Mouse (Mus musculus): Measurements from ENCODE around the gene Olfr304. TPM values are rescaled to one million over a fixed set of nuclear protein-coding genes. Genes with fewer than 3 reads are reported as not detected.
"Not testable (repeated sequence)": the region's sequence is repeated elsewhere in the genome, so short reads cannot be mapped to it uniquely, and the experiment has no call there.

The Olfr304 gene
- not detected in 2 replicates for polyA plus RNA-seq (2016; fragmentation: Nextera tagmentation; extraction: Ambion mirVana)

- no peaks in the 10 kb centered on the region for H3K9me3 ChIP-seq
- H3K4me1 ChIP-seq: no peaks in the 10 kb centered on the region
- no peak within 1 kb of the TSS for H3K4me2 ChIP-seq (replicated peaks)
- no peaks in the 10 kb centered on the region for H3K36me3 ChIP-seq
- H3K27me3 ChIP-seq: no peaks in the 10 kb centered on the region
- H3K27ac ChIP-seq: no peak within 1 kb of the TSS
- ATAC-seq (ENCODE audit: insufficient number of reproducible peaks, insufficient read depth, low FRiP score, low TSS enrichment): no peak
- no peak within 1 kb of the TSS for H3K9ac ChIP-seq
- 69% methylated on average over 1 of the region's 1 CpGs for WGBS
- no peak within 1 kb of the TSS for H3K4me3 ChIP-seq
These were observed at the start of gene Olfr304 for GRCm38 (mm10) chr7:86386558-86386957. Gene Olfr304, minus strand, starts transcription at chr7:86386658.

GRCm38 (mm10) chr7:86403546-86403945 lies 17.1 kb upstream of the Olfr304 start, which contains the start of gene Olfr301:
Gene Olfr301, plus strand, starts transcription at chr7:86403846.
- Histone ChIP-seq H3K4me1 (no peaks in the 10 kb centered on the region), H3K9me3 (no peaks in the 10 kb centered on the region), H3K27ac (no peak within 1 kb of the TSS), H3K4me2 (replicated peaks) (no peak within 1 kb of the TSS), H3K27me3 (no peaks in the 10 kb centered on the region), H3K9ac (no peak within 1 kb of the TSS), H3K4me3 (no peak within 1 kb of the TSS), H3K36me3 (no peaks in the 10 kb centered on the region)
- ATAC-seq (ENCODE audit: insufficient number of reproducible peaks, insufficient read depth, low FRiP score, low TSS enrichment): no peak
- 78% methylated on average over 2 of the region's 2 CpGs for WGBS

GRCm38 (mm10) chr7:86397689-86398088 lies 11.2 kb upstream of the Olfr304 start, which contains the start of gene Olfr303:
Gene Olfr303, minus strand, starts transcription at chr7:86397789.
- no peak within 1 kb of the TSS for H3K9ac ChIP-seq
- H3K4me3 ChIP-seq: no peak within 1 kb of the TSS
- H3K9me3 ChIP-seq: no peaks in the 10 kb centered on the region
- ATAC-seq (ENCODE audit: insufficient number of reproducible peaks, insufficient read depth, low FRiP score, low TSS enrichment): no peak
- no peaks in the 10 kb centered on the region for H3K4me1 ChIP-seq
- H3K36me3 ChIP-seq: no peaks in the 10 kb centered on the region
- no peak within 1 kb of the TSS for H3K27ac ChIP-seq
- no peaks in the 10 kb centered on the region for H3K27me3 ChIP-seq
- no peak within 1 kb of the TSS for H3K4me2 ChIP-seq (replicated peaks)

- Histone ChIP-seq H3K27ac (no peak overlapping the region), H3K4me3 (no peak overlapping the region), H3K27me3 (no peaks in the 10 kb centered on the region), H3K4me2 (replicated peaks) (no peak overlapping the region), H3K4me1 (no peaks in the 10 kb centered on the region), H3K36me3 (no peaks in the 10 kb centered on the region), H3K9ac (no peak overlapping the region), H3K9me3 (no peaks in the 10 kb centered on the region)
- WGBS: 73% methylated on average over 3 of the region's 3 CpGs
- ATAC-seq (ENCODE audit: insufficient number of reproducible peaks, insufficient read depth, low FRiP score, low TSS enrichment): no peak
These were observed 689 bp downstream of the Olfr304 start for GRCm38 (mm10) chr7:86385769-86386168.

GRCm38 (mm10) chr7:86366828-86367227 lies 19.6 kb downstream of the Olfr304 start, which contains the start of gene Olfr305:
Gene Olfr305, minus strand, starts transcription at chr7:86366928.
- no peaks in the 10 kb centered on the region for H3K9me3 ChIP-seq
- no peak within 1 kb of the TSS for H3K27ac ChIP-seq
- WGBS: 79% methylated on average over 1 of the region's 1 CpGs
- H3K27me3 ChIP-seq: no peaks in the 10 kb centered on the region
- H3K4me1 ChIP-seq: no peaks in the 10 kb centered on the region
- no peak within 1 kb of the TSS for H3K4me2 ChIP-seq (replicated peaks)
- no peak within 1 kb of the TSS for H3K9ac ChIP-seq
- H3K36me3 ChIP-seq: no peaks in the 10 kb centered on the region
- no peak within 1 kb of the TSS for H3K4me3 ChIP-seq
- ATAC-seq (ENCODE audit: insufficient number of reproducible peaks, insufficient read depth, low FRiP score, low TSS enrichment): no peak

- H3K4me1 ChIP-seq; H3K27ac ChIP-seq; H3K36me3 ChIP-seq; H3K9me3 ChIP-seq; H3K27me3 ChIP-seq; ATAC-seq (ENCODE audit: insufficient number of reproducible peaks, insufficient read depth, low FRiP score, low TSS enrichment); H3K4me3 ChIP-seq; H3K4me2 ChIP-seq (replicated peaks); H3K9ac ChIP-seq: not testable (repeated sequence)
- WGBS: 91% methylated on average over 9 of the region's 9 CpGs
These were observed 40.2 kb downstream of the Olfr304 start for GRCm38 (mm10) chr7:86346296-86346695.

GRCm38 (mm10) chr7:86344253-86344652 lies 42.2 kb downstream of the Olfr304 start:
- 72% methylated on average over 3 of the region's 3 CpGs for WGBS
- Histone ChIP-seq H3K27ac (no peak overlapping the region), H3K27me3 (no peaks in the 10 kb centered on the region), H3K4me1 (no peaks in the 10 kb centered on the region), H3K4me2 (replicated peaks) (no peak overlapping the region), H3K36me3 (no peaks in the 10 kb centered on the region), H3K9me3 (no peaks in the 10 kb centered on the region), H3K4me3 (no peak overlapping the region), H3K9ac (no peak overlapping the region)
- no peak for ATAC-seq (ENCODE audit: insufficient number of reproducible peaks, insufficient read depth, low FRiP score, low TSS enrichment)

GRCm38 (mm10) chr7:86342881-86343565 lies 43.4 kb downstream of the Olfr304 start:
- H3K4me1 ChIP-seq: no peaks in the 10 kb centered on the region
- no peaks in the 10 kb centered on the region for H3K27me3 ChIP-seq
- no peaks in the 10 kb centered on the region for H3K9me3 ChIP-seq
- no peak for ATAC-seq (ENCODE audit: insufficient number of reproducible peaks, insufficient read depth, low FRiP score, low TSS enrichment)
- WGBS: 76% methylated on average over 14 of the region's 14 CpGs
- no peak overlapping the region for H3K4me3 ChIP-seq
- H3K36me3 ChIP-seq: no peaks in the 10 kb centered on the region
- H3K9ac ChIP-seq: no peak overlapping the region
- H3K27ac ChIP-seq: no peak overlapping the region
- H3K4me2 ChIP-seq (replicated peaks): no peak overlapping the region

- ATAC-seq (ENCODE audit: insufficient number of reproducible peaks, insufficient read depth, low FRiP score, low TSS enrichment): no peak
- H3K27me3 ChIP-seq: no peaks in the 10 kb centered on the region
- no peaks in the 10 kb centered on the region for H3K9me3 ChIP-seq
- H3K27ac ChIP-seq: no peak within 1 kb of the TSS
- H3K4me3 ChIP-seq: no peak within 1 kb of the TSS
- 75% methylated on average over 1 of the region's 1 CpGs for WGBS
- H3K4me1 ChIP-seq: no peaks in the 10 kb centered on the region
- no peak within 1 kb of the TSS for H3K4me2 ChIP-seq (replicated peaks)
- no peaks in the 10 kb centered on the region for H3K36me3 ChIP-seq
- no peak within 1 kb of the TSS for H3K9ac ChIP-seq
These were observed 49.0 kb downstream of the Olfr304 start, which contains the start of gene Olfr307 for GRCm38 (mm10) chr7:86337486-86337885. Gene Olfr307, minus strand, starts transcription at chr7:86337586.

Other genes starting within 250 kb of the Olfr304 start
- not detected in 2 replicates for gene Vmn2r75, start 214.9 kb downstream of the Olfr304 start, polyA plus RNA-seq (2016; fragmentation: Nextera tagmentation; extraction: Ambion mirVana)
- gene Vmn2r76, start 140.3 kb downstream of the Olfr304 start, polyA plus RNA-seq (2016; fragmentation: Nextera tagmentation; extraction: Ambion mirVana): not detected in 2 replicates
- not detected in 2 replicates for gene Olfr310, start 109.5 kb downstream of the Olfr304 start, polyA plus RNA-seq (2016; fragmentation: Nextera tagmentation; extraction: Ambion mirVana)
- gene Olfr309, start 73.0 kb downstream of the Olfr304 start, polyA plus RNA-seq (2016; fragmentation: Nextera tagmentation; extraction: Ambion mirVana): not detected in 2 replicates
- gene Olfr308, start 61.0 kb downstream of the Olfr304 start, polyA plus RNA-seq (2016; fragmentation: Nextera tagmentation; extraction: Ambion mirVana): not detected in 2 replicates
- not detected in 2 replicates for gene Olfr307, start 49.1 kb downstream of the Olfr304 start, polyA plus RNA-seq (2016; fragmentation: Nextera tagmentation; extraction: Ambion mirVana)
- not detected in 2 replicates for gene Olfr305, start 19.7 kb downstream of the Olfr304 start, polyA plus RNA-seq (2016; fragmentation: Nextera tagmentation; extraction: Ambion mirVana)
- not detected in 2 replicates for gene Olfr303, start 11.1 kb upstream of the Olfr304 start, polyA plus RNA-seq (2016; fragmentation: Nextera tagmentation; extraction: Ambion mirVana)
- not detected in 2 replicates for gene Olfr301, start 17.2 kb upstream of the Olfr304 start, polyA plus RNA-seq (2016; fragmentation: Nextera tagmentation; extraction: Ambion mirVana)
- gene Olfr299, start 73.3 kb upstream of the Olfr304 start, polyA plus RNA-seq (2016; fragmentation: Nextera tagmentation; extraction: Ambion mirVana): 0.04 TPM in 1 of 2 replicates, not detected in the other
- gene Olfr298, start 105.8 kb upstream of the Olfr304 start, polyA plus RNA-seq (2016; fragmentation: Nextera tagmentation; extraction: Ambion mirVana): not detected in 2 replicates
- not detected in 2 replicates for gene Olfr297, start 133.3 kb upstream of the Olfr304 start, polyA plus RNA-seq (2016; fragmentation: Nextera tagmentation; extraction: Ambion mirVana)
- not detected in 2 replicates for gene Olfr295, start 197.2 kb upstream of the Olfr304 start, polyA plus RNA-seq (2016; fragmentation: Nextera tagmentation; extraction: Ambion mirVana)
- gene Olfr294, start 230.0 kb upstream of the Olfr304 start, polyA plus RNA-seq (2016; fragmentation: Nextera tagmentation; extraction: Ambion mirVana): not detected in 2 replicates